Mouse (Mus musculus): ENCODE data around the gene Kif20b. TPM values are rescaled to one million over a fixed set of nuclear protein-coding genes. Genes with fewer than 3 reads are reported as not detected.

Gene Kif20b
- polyA plus RNA-seq (2012; fragmentation: generic; extraction: Trizol): 1 to 10 TPM in 1 of 2 experiments, under 1 TPM in 1; 0.97 to 4.2 TPM

DNA sequence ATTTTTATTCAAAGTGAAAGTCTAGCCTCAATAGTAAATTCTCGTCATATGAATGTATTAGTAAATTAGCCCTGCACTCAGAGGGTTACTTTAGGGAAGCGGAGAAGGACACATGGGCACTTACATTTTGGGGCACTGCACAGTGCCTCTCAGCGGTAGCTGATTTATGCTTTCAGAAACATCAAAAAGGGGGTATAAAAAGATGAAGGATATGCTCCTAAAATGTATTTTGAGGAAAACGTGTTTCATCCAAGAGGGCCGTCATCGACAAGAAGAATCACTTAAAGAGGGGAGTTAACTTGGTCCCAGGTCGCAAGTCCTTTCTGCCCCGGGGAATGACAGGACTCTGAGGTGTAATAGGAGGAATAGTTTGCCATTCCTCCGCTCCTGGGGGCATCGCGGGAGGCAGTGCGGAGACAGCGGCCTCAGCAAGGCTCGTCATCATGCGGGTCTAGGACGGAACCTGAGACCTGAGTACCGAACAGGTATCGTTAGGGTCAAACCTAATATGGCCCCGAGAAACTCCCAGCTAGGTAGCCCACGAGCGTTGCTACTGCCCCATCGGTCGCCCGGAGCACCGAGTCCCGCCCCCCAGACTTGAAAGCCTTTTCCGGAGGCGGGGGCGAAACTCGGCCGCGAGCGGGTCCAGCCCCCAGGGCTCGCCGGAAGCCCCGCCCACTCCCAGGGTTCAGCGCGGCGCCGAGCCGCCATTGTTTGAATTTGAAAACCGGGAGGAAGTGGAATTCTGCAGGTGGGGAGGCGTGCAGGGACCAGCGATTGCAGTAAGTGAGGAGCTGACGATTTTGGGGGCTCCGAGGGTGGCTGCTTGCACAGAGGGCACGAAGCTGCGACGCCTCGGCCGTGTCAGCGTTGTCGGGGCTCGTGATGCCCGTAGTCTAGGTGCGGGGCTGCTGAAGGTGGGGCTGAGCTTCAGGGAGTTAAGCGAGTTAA is at the start of gene Kif20b:
Gene Kif20b, plus strand, starts transcription at position 710 of the 951 bp plus-strand sequence.

DNA sequence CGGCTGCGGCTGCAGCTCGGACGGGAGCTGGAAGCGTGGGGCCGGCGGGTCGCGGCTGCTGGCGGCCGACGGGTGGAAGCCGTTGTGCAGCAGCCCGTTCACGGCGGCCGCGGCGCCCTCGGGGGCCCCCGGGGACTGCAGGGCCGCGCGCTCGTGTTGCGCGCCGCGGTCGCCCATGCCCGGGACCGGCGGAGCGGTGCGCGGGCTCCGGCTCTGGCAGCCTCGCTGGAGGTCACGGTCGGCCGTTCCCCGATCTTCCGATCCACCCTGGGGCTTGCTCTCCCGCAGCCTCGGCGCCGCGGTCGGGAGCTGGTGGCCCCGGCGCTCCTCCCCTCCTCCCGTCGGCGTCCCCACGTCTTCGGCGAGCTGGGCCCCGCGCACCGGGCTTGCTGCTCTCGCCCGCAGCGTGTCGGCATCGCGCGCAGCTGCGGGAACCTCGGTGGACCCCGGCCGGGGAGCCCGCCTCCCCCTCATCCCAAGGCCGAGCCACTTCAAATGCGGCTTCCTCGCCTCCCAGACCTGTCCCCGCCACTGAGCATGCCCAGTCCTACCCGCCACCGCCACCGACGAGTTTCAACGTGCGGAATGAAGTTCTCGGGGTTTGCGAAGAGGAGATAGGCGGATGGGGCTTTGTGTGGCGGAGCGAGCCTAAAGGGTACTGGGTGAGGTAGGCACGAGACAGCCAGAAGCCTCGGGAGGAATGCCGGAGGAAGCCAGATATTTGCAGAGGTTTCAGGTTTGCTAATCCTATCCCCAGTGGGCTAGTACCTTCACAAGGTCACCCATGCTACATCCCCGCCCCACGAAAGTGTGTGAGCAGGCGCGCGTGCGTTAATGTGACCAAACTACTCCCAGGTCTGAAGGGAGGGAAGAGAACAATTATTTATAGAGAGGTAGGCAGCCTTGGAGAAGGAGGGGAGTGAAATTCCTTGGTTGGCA is 43.3 kb upstream of the Kif20b start, which contains the start of gene Pank1:
Gene Pank1, minus strand, starts transcription at position 853 of the 939 bp plus-strand sequence.

Other genes starting within 250 kb of the Kif20b start
- not detected for gene Slc16a12, start 175.1 kb upstream of the Kif20b start, polyA plus RNA-seq (2012; fragmentation: generic; extraction: Trizol)
- 1 to 10 TPM; 1.0 to 3.2 TPM for gene Pank1, start 42.9 kb upstream of the Kif20b start, polyA plus RNA-seq (2012; fragmentation: generic; extraction: Trizol)

Data from C3H10T1/2 (cell line).